Mouse (Mus musculus) MEL (cell line): ENCODE data around the gene Zfp933. TPM values are rescaled to one million over a fixed set of nuclear protein-coding genes. Genes with fewer than 3 reads are reported as not detected.

Experiments
- DNase-seq: peaks from one replicate; pipeline ENCODE4 v3.0.0; 2011; ENCODE audit warnings: low read depth, low spot score
- H3K27ac ChIP-seq: 2 replicates; pipeline ENCODE4 v1.5.1; 2012; ENCODE audit warnings: low read depth, mild to moderate bottlenecking, control low read depth, low read length, moderate library complexity; ENCODE audit not compliant: control insufficient read depth
- H3K27me3 ChIP-seq, 2 experiments: fragments of 150-350 bp in 1 of 2; sonication (generic) in 1 of 2; 2 replicates each; pipeline ENCODE4 v1.6.1; 2012; ENCODE audit warnings: low read length in 2 of 2, mild to moderate bottlenecking in 2 of 2, improper control_type of control experiment in 1 of 2, moderate library complexity in 1 of 2; ENCODE audit not compliant: insufficient read depth in 2 of 2, control insufficient read depth in 1 of 2
- H3K36me3 ChIP-seq, 2 experiments: 2 replicates each; pipeline ENCODE4 v1.6.1; 2012 to 2014; ENCODE audit warnings: low read length in 2 of 2, improper control_type of control experiment in 1 of 2, inconsistent platforms in 1 of 2, mild to moderate bottlenecking in 1 of 2; ENCODE audit not compliant: insufficient read depth in 2 of 2, control insufficient read depth in 1 of 2
- H3K4me1 ChIP-seq, 2 experiments: fragments of 150-350 bp in 1 of 2; sonication (generic) in 1 of 2; 2 replicates each; pipeline ENCODE4 v1.6.1; 2012; ENCODE audit warnings: low read length in 2 of 2, improper control_type of control experiment in 1 of 2, mild to moderate bottlenecking in 1 of 2; ENCODE audit not compliant: insufficient read depth in 2 of 2, control insufficient read depth in 1 of 2
- H3K4me3 ChIP-seq, 2 experiments: fragments of 150-350 bp in 1 of 2; sonication (generic) in 1 of 2; 2 replicates each; pipeline ENCODE4 v1.5.1; 2012; ENCODE audit warnings: low read depth in 2 of 2, low read length in 2 of 2, mild to moderate bottlenecking in 2 of 2, moderate library complexity in 2 of 2, control low read depth in 1 of 2, improper control_type of control experiment in 1 of 2; ENCODE audit not compliant: control insufficient read depth in 1 of 2, insufficient read depth in 1 of 2
- H3K79me2 ChIP-seq: 2 replicates; pipeline ENCODE4 v1.6.1; 2012; ENCODE audit warnings: mild to moderate bottlenecking, low read length, moderate library complexity; ENCODE audit not compliant: control insufficient read depth, poor library complexity, insufficient read depth
- H3K9ac ChIP-seq: 2 replicates; pipeline ENCODE4 v1.6.1; 2012; ENCODE audit warnings: low read depth, mild to moderate bottlenecking, control low read depth, low read length, moderate library complexity; ENCODE audit not compliant: control insufficient read depth, poor library complexity, severe bottlenecking
- H3K9me3 ChIP-seq: fragments of 150-350 bp; sonication (generic); replicated peaks from 2 replicates; pipeline ENCODE4 v1.6.1; 2012; ENCODE audit warnings: mild to moderate bottlenecking, low read length, improper control_type of control experiment, moderate library complexity; ENCODE audit not compliant: insufficient read depth
- BHLHE40 ChIP-seq: IDR thresholded peaks from 2 replicates; pipeline ENCODE4 v1.6.1; 2012; ENCODE audit warnings: low read depth, mild to moderate bottlenecking, inconsistent platforms, low read length, improper control_type of control experiment, borderline replicate concordance
- E2F4 ChIP-seq: IDR thresholded peaks from 2 replicates; pipeline ENCODE4 v1.6.1; 2011; ENCODE audit warnings: low read depth, low read length, improper control_type of control experiment, borderline replicate concordance
- EP300 ChIP-seq, 2 experiments: IDR thresholded peaks; 2 replicates each; pipeline ENCODE4 v1.6.1; 2011; ENCODE audit warnings: improper control_type of control experiment in 2 of 2, low read length in 2 of 2, low read depth in 1 of 2, mild to moderate bottlenecking in 1 of 2
- ETS1 ChIP-seq: IDR thresholded peaks from 2 replicates; pipeline ENCODE4 v1.6.1; 2012; ENCODE audit warnings: low read depth, mild to moderate bottlenecking, inconsistent platforms, low read length, improper control_type of control experiment, moderate library complexity
- KAT2A ChIP-seq: conservative IDR thresholded peaks from 2 replicates; pipeline ENCODE4 v1.6.1; 2012; ENCODE audit warnings: low read depth, low read length, improper control_type of control experiment, inconsistent platforms
- MAFK ChIP-seq: IDR thresholded peaks from 2 replicates; pipeline ENCODE4 v1.6.1; 2011; ENCODE audit warnings: low read depth, mild to moderate bottlenecking, low read length, improper control_type of control experiment, borderline replicate concordance
- MAX ChIP-seq: IDR thresholded peaks from 2 replicates; pipeline ENCODE4 v1.6.1; 2011; ENCODE audit warnings: low read length, improper control_type of control experiment
- MAZ ChIP-seq: IDR thresholded peaks from 2 replicates; pipeline ENCODE4 v1.6.1; 2012; ENCODE audit warnings: low read depth, mild to moderate bottlenecking, inconsistent platforms, low read length, improper control_type of control experiment
- MEF2A ChIP-seq: IDR thresholded peaks from 2 replicates; pipeline ENCODE4 v1.6.1; 2014; ENCODE audit warnings: low read depth, mild to moderate bottlenecking, inconsistent platforms, low read length, improper control_type of control experiment; ENCODE audit not compliant: poor library complexity, insufficient replicate concordance, severe bottlenecking; ENCODE audit errors: extremely low read depth
- MXI1 ChIP-seq: IDR thresholded peaks from 2 replicates; pipeline ENCODE4 v1.6.1; 2011; ENCODE audit warnings: mild to moderate bottlenecking, low read depth, low read length, improper control_type of control experiment
- MYC ChIP-seq: IDR thresholded peaks from 2 replicates; pipeline ENCODE4 v1.6.1; 2011; ENCODE audit warnings: low read depth, mild to moderate bottlenecking, low read length, improper control_type of control experiment, moderate library complexity
- NRF1 ChIP-seq: IDR thresholded peaks from 2 replicates; pipeline ENCODE4 v1.6.1; 2014; ENCODE audit warnings: low read depth, mild to moderate bottlenecking, inconsistent platforms, low read length, improper control_type of control experiment, moderate library complexity; ENCODE audit not compliant: poor library complexity, insufficient read depth, severe bottlenecking
- POLR2A ChIP-seq, 2 experiments: IDR thresholded peaks; 2 replicates each; pipeline ENCODE4 v1.6.1; 2011 to 2012; ENCODE audit warnings: low read length in 2 of 2, mild to moderate bottlenecking in 2 of 2, control low read depth in 1 of 2, improper control_type of control experiment in 1 of 2, low read depth in 1 of 2, moderate library complexity in 1 of 2; ENCODE audit not compliant: control insufficient read depth in 1 of 2, insufficient read depth in 1 of 2, poor library complexity in 1 of 2
- RAD21 ChIP-seq: IDR thresholded peaks from 2 replicates; pipeline ENCODE4 v1.6.1; 2011; ENCODE audit warnings: mild to moderate bottlenecking, low read depth, low read length, improper control_type of control experiment
- RCOR1 ChIP-seq: IDR thresholded peaks from 2 replicates; pipeline ENCODE4 v1.6.1; 2012; ENCODE audit warnings: low read depth, mild to moderate bottlenecking, inconsistent platforms, low read length, improper control_type of control experiment
- TCF12 ChIP-seq: IDR thresholded peaks from 2 replicates; pipeline ENCODE4 v1.6.1; 2014; ENCODE audit warnings: low read depth, mild to moderate bottlenecking, inconsistent platforms, low read length, improper control_type of control experiment, moderate library complexity
- ZC3H11A ChIP-seq: IDR thresholded peaks from 2 replicates; pipeline ENCODE4 v1.6.1; 2012; ENCODE audit warnings: low read depth, mild to moderate bottlenecking, inconsistent platforms, low read length, improper control_type of control experiment
- ZKSCAN1 ChIP-seq: IDR thresholded peaks from 2 replicates; pipeline ENCODE4 v1.6.1; 2012; ENCODE audit warnings: low read depth, mild to moderate bottlenecking, inconsistent platforms, low read length, improper control_type of control experiment, moderate library complexity
- ZNF384 ChIP-seq: IDR thresholded peaks from 2 replicates; pipeline ENCODE4 v1.6.1; 2012; ENCODE audit warnings: low read depth, mild to moderate bottlenecking, inconsistent platforms, low read length, improper control_type of control experiment
- polyA plus RNA-seq, 2 experiments: library from polyadenylated mRNA; stranded (reverse) in 1 of 2; unstranded in 1 of 2; fragments of >175 nt in 1 of 2; fragments of >200 nt in 1 of 2; gene quantifications; 2 replicates each; pipeline versions ENCODE4 v1.2.1 to v1.2.4; 2012; ENCODE audit warnings: low replicate concordance in 2 of 2, low read depth in 1 of 2; ENCODE audit not compliant: insufficient read length in 2 of 2, insufficient read depth in 1 of 2, missing spikeins in 1 of 2
- total RNA-seq: library from RNA; depleted of rRNA; stranded (reverse); fragments of 300-350 nt; gene quantifications from 2 replicates; pipeline ENCODE4 v1.2.3, GENCODE M21; 2012

The Zfp933 gene
- total and polyA plus RNA-seq, 3 experiments = 4.0 to 353 (median 4.7) TPM

- Histone ChIP-seq H3K36me3 (peaks cover 0 to 7% of the 10 kb centered on the region in 2 experiments; a peak in 1 of 4 replicates), H3K9ac (no peak overlapping the region), H3K9me3 (no peaks in the 10 kb centered on the region), H3K79me2 (no peaks in the 10 kb centered on the region)
- no peak for DNase-seq
- TF ChIP-seq RCOR1 (no peak), ETS1 (0 out of 2 replicates have a peak, but pooled peaks have one; percentile 17), EP300 (IDR thresholded peaks at IDR 0.05; ENCODE audit: low read depth in 1 of 2, low read length in 2 of 2) (peak in 1 of 2 experiments; percentile 30; a peak in 1 of 4 replicates), TCF12 (peak; percentile 48; the same call in 1 of the 2 replicates), KAT2A (no peak)
- TF ChIP-seq, all 39 proteins: peak for 3
- Histone ChIP-seq H3K27ac (no peak overlapping the region), H3K4me1 (no peaks in the 10 kb centered on the region), H3K27me3 (no peaks in the 10 kb centered on the region), H3K4me3 (no peak overlapping the region)
Observed at GRCm38 (mm10) chr4:147888237-147888636, 40.1 kb upstream of the Zfp933 start.

DNA sequence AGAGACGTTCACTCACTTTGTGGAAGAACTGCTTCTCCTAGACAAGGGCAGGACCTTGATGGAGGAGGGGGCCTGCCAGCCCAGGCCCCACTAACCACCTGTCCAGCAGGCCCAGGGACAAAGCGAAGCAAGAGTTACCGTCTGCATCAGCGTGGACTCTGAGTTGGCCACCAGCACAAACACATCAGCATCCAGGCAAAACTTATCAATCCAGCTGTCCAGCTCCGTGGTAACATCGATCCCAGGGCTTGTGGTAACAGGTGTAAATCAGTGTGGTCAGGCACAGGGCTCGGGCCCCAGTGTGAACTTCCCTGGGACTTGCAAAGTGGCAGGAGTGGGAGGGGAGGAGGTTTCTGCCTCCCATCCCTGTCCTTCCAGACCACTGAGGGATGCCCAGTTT, 39.1 kb upstream of the Zfp933 start:
- no peaks in the 10 kb centered on the region for H3K9me3 ChIP-seq
- no peaks in the 10 kb centered on the region for H3K79me2 ChIP-seq
- DNase-seq = no peak
- H3K36me3 ChIP-seq = peaks cover 0 to 9% of the 10 kb centered on the region in 2 experiments; a peak in 2 of 4 replicates
- TF ChIP-seq MAFK (no peak), MEF2A (no peak), ZNF384 (no peak), RAD21 (no peak), ZC3H11A (no peak), MXI1 (no peak), E2F4 (no peak), BHLHE40 (no peak), ZKSCAN1 (no peak), MAX (no peak)
- TF ChIP-seq, all 39 proteins: peak for 0
- H3K4me1 ChIP-seq = no peaks in the 10 kb centered on the region
- H3K9ac ChIP-seq = no peak overlapping the region
- no peaks in the 10 kb centered on the region for H3K27me3 ChIP-seq
- no peak overlapping the region for H3K4me3 ChIP-seq
- no peak overlapping the region for H3K27ac ChIP-seq

DNA sequence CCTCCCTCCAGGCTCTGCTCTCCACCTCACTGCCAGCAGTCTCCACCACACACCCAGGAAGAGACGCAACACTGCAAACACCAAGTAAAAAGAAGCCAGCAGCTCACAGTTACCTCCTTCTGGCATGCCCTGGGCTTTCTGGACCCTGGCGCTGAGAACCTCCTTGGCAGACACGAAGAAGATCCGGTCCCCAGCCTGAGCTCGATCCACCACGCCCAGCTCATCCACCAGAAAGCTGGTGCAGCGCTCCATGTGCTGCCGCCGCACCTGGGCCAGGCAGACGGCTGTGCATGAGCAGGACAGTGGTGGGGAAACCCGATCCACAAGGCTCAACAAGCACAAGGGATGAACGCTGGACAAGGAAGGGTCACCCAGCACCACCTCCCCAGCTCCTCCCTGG, 38.0 kb upstream of the Zfp933 start:
- peaks cover 0 to 10% of the 10 kb centered on the region in 2 experiments; a peak in 2 of 4 replicates for H3K36me3 ChIP-seq
- H3K9me3 ChIP-seq = no peaks in the 10 kb centered on the region
- H3K79me2 ChIP-seq = no peaks in the 10 kb centered on the region
- no peaks in the 10 kb centered on the region for H3K27me3 ChIP-seq
- TF ChIP-seq NRF1 (no peak), MYC (no peak), POLR2A (IDR thresholded peaks at IDR 0.05; ENCODE audit: control insufficient read depth in 1 of 2, insufficient read depth in 1 of 2, low read depth in 1 of 2, low read length in 2 of 2, poor library complexity in 1 of 2) (no peak), MAZ (no peak)
- TF ChIP-seq, all 39 proteins: peak for 0
- Histone ChIP-seq H3K4me3 (no peak overlapping the region), H3K9ac (no peak overlapping the region), H3K4me1 (no peaks in the 10 kb centered on the region), H3K27ac (no peak overlapping the region)
- DNase-seq = no peak
